Mouse (Mus musculus): Measurements from ENCODE around the gene Slc26a3.

DNA sequence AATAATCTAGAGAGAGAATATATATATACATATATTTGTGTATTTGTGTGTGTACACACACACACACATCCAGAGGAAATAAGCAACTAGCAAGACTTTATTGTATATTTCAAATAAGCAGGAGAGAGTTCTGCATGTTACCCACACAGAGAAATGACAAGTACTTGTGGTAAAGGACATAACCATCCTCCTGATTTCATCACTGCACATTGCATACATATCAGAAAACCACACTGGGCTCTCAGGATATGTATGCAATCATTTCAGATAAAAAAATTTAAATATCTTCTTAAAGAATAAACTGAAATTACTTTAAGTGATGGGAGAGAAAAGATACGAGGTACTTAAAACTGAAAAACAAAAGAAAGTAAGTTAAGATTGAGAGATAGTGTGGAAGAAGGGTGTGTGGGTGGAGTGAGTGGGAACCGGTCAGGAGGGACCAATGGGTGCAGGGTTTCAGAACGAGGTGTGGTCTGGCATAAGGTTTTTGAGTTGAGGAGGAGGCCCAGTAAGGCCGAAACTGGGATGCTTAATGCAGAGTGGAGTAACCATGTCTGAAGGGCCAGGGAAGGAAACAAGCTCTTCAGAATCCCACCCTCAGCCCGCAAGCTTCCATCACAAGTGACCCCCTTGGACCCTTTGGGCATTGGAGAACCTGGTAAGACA is 14.0 kb downstream of the Slc26a3 start:
- no peak for TF ChIP-seq POLR2A (IDR thresholded peaks at IDR 0.05; ENCODE audit: extremely low read depth, insufficient read depth, low read length)
- TF ChIP-seq CTCF (IDR thresholded peaks at IDR 0.05; ENCODE audit: low read depth, low read length): no peak

All from liver, adult 2 months (tissue).